Mouse (Mus musculus) small intestine, adult 2 months (tissue): ENCODE measurements around the gene Acaa1a.

Experiments used
- CTCF ChIP-seq: fragments of 200-500 bp; IDR thresholded peaks from 2 replicates; pipeline ENCODE4 v1.5.1; 2012; ENCODE audit warnings: low read depth, mild to moderate bottlenecking, control low read depth, inconsistent platforms, low read length, moderate library complexity, mixed read lengths; ENCODE audit not compliant: insufficient replicate concordance, insufficient read length; ENCODE audit errors: extremely low read depth
- POLR2A ChIP-seq: fragments of 200-500 bp; IDR thresholded peaks from 2 replicates; pipeline ENCODE4 v1.6.1; 2012; ENCODE audit warnings: low read depth, mild to moderate bottlenecking, control low read depth, inconsistent platforms, low read length, moderate library complexity

DNA sequence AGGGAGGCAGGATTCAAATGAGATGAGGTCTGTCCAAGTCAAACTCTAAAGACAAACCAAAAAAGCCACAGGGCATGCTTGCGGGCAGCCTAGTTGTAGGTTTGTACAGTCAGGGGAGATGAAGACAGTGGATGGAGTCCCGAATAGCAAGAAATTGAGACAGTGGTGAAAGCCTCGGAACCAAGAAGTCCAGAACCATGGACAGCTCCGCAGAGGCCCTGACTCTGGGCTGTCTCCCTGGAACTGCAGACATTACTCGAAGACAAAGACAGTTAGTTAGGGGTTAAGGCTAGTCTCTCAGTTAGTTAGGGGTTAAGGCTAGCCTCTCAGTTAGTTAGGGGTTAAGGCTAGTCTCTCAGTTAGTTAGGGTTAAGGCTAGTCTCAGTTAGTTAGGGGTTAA lies 49.5 kb downstream of the Acaa1a start:
- TF ChIP-seq CTCF (no peak), POLR2A (no peak)
